Mouse (Mus musculus) G1E (cell line): ENCODE data around the gene Snai1.

Experiments used
- CTCF ChIP-seq: IDR thresholded peaks from 2 replicates; pipeline ENCODE4 v1.5.1; 2012; ENCODE audit warnings: low read depth, low read length, inconsistent platforms, mixed read lengths
- GATA1 ChIP-seq: IDR thresholded peaks from 2 replicates; pipeline ENCODE4 v1.6.1; 2012; ENCODE audit warnings: borderline replicate concordance, low read length, inconsistent platforms, mixed read lengths
- POLR2AphosphoS5 ChIP-seq: IDR thresholded peaks from 2 replicates; pipeline ENCODE4 v1.6.1; 2012; ENCODE audit warnings: low read depth, low read length, inconsistent platforms; ENCODE audit not compliant: insufficient replicate concordance
- TAL1 ChIP-seq: conservative IDR thresholded peaks from 2 replicates; pipeline ENCODE4 v1.6.1; 2012; ENCODE audit warnings: low read depth, low read length, inconsistent platforms, mixed read lengths

GRCm38 (mm10) chr2:167491757-167492708, 46.0 kb upstream of the Snai1 start, which contains the start of gene Rnf114:
- no peak for TF ChIP-seq CTCF
- no peak for TF ChIP-seq TAL1
- no peak for TF ChIP-seq POLR2AphosphoS5
- TF ChIP-seq GATA1, result no peak
